8 mouse cellular contexts compared by ENCODE assay signal in the genomic region with DNA sequence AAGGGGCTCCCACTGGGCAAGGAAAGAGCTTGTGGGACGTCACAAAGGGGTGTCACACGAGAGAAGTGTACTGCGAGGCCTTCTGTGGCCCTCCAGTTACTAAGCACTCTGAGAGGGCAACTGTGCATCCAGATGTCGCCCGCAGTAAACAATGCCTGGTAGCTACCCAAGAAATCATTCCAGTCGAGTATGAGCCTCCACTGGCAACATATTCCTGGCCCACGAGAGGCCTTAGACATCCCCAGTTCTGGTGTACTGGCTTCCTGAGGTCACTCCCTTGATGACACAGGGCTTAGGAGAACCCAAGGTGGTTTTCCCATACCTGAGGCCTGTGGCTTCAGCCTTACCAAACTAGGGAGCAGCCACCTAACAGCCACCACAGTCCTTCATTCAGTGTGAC. TPM values are rescaled to one million over a fixed set of nuclear protein-coding genes. Genes with fewer than 3 reads are reported as not detected.
DNase-seq lines count a peak whose midpoint lies in the region; ATAC-seq and TF ChIP-seq lines count a peak whose summit lies in the region.

No protein-coding gene starts in this region.

- no peaks in the 10 kb centered on the region for H3K27me3 ChIP-seq in heart, embryonic 15.5 days
- H3K27me3 ChIP-seq in midbrain, embryonic 13.5 days = no peaks in the 10 kb centered on the region
- no peaks in the 10 kb centered on the region for H3K27me3 ChIP-seq in midbrain, embryonic 11.5 days (ENCODE audit: control insufficient read depth, insufficient read depth, low read length)
- no peaks in the 10 kb centered on the region for H3K27me3 ChIP-seq in hindbrain, embryonic 15.5 days
- no peaks in the 10 kb centered on the region for H3K27me3 ChIP-seq in stomach, postnatal 0 days (ENCODE audit: control insufficient read depth, insufficient read depth, low read length)

- H3K9me3 ChIP-seq in heart, embryonic 15.5 days (replicated peaks) = no peaks in the 10 kb centered on the region
- no peaks in the 10 kb centered on the region for H3K9me3 ChIP-seq in midbrain, embryonic 13.5 days
- no peaks in the 10 kb centered on the region for H3K9me3 ChIP-seq in midbrain, embryonic 11.5 days (ENCODE audit: control insufficient read depth, low read length)
- H3K9me3 ChIP-seq in hindbrain, embryonic 15.5 days = no peaks in the 10 kb centered on the region
- H3K9me3 ChIP-seq in stomach, postnatal 0 days (ENCODE audit: control insufficient read depth, low read length) = no peaks in the 10 kb centered on the region

- intact Hi-C loops in heart, postnatal 10 days (cut with DNase I) = loop anchor here (2.0 kb wide), 1 partner anchor 28 kb away; no protein-coding TSS in a partner anchor

- TF ChIP-seq EP300 in stomach, postnatal 0 days (optimal IDR thresholded peaks at IDR 0.05) = no peak

- TF ChIP-seq CTCF in stomach, postnatal 0 days (IDR thresholded peaks at IDR 0.05; ENCODE audit: low read depth) = no peak

- no peak for DNase-seq in heart, postnatal 10 days
- DNase-seq in midbrain, embryonic 11.5 days (ENCODE audit: low spot score, missing footprints) = no peak
- DNase-seq in stomach, postnatal 0 days (ENCODE audit: low spot score) = no peak
- DNase-seq in thymus, postnatal 0 days (ENCODE audit: low spot score) = no peak
- no peak for DNase-seq in cerebellum, adult 18-20 months

- WGBS in heart, embryonic 15.5 days = 75% methylated on average over 7 of the region's 7 CpGs
- 75% methylated on average over 7 of the region's 7 CpGs for WGBS in midbrain, embryonic 13.5 days
- 76% methylated on average over 7 of the region's 7 CpGs for WGBS in midbrain, embryonic 11.5 days
- WGBS in hindbrain, embryonic 15.5 days = 52% methylated on average over 7 of the region's 7 CpGs
- 65% methylated on average over 7 of the region's 7 CpGs for WGBS in stomach, postnatal 0 days

- peaks cover 47% of the 10 kb centered on the region for H3K4me1 ChIP-seq in heart, embryonic 15.5 days (replicated peaks)
- H3K4me1 ChIP-seq in midbrain, embryonic 13.5 days (replicated peaks) = peaks cover 31% of the 10 kb centered on the region
- H3K4me1 ChIP-seq in midbrain, embryonic 11.5 days (ENCODE audit: control insufficient read depth, insufficient read depth, low read length) = peaks cover 4% of the 10 kb centered on the region
- H3K4me1 ChIP-seq in hindbrain, embryonic 15.5 days (replicated peaks) = peaks cover 41% of the 10 kb centered on the region
- peaks cover 4% of the 10 kb centered on the region; the same call in 1 of the 2 replicates for H3K4me1 ChIP-seq in stomach, postnatal 0 days (replicated peaks; ENCODE audit: control insufficient read depth, insufficient read depth)

- peak overlapping the region; percentile 60 for H3K27ac ChIP-seq in heart, embryonic 15.5 days
- H3K27ac ChIP-seq in midbrain, embryonic 13.5 days = peak overlapping the region; percentile 62; the same call in 1 of the 2 replicates
- H3K27ac ChIP-seq in midbrain, embryonic 11.5 days (ENCODE audit: low read depth, low read length) = no peak overlapping the region
- peak overlapping the region; percentile 70 for H3K27ac ChIP-seq in hindbrain, embryonic 15.5 days (replicated peaks)
- H3K27ac ChIP-seq in stomach, postnatal 0 days (replicated peaks) = peak overlapping the region; percentile 1; the same call in 1 of the 2 replicates

- no peak for ATAC-seq in heart, embryonic 15.5 days (replicated peaks; ENCODE audit: insufficient number of reproducible peaks, insufficient read depth, low FRiP score, low read depth)
- no peak for ATAC-seq in midbrain, embryonic 13.5 days
- no peak for ATAC-seq in midbrain, embryonic 11.5 days (ENCODE audit: low FRiP score)
- ATAC-seq in hindbrain, embryonic 15.5 days (ENCODE audit: low FRiP score, low read depth) = no peak
- no peak for ATAC-seq in stomach, postnatal 0 days (ENCODE audit: low FRiP score, low TSS enrichment)

- H3K4me3 ChIP-seq in heart, embryonic 15.5 days = no peak overlapping the region
- H3K4me3 ChIP-seq in midbrain, embryonic 13.5 days (replicated peaks) = no peak overlapping the region
- H3K4me3 ChIP-seq in midbrain, embryonic 11.5 days (ENCODE audit: low read depth, low read length) = no peak overlapping the region
- H3K4me3 ChIP-seq in hindbrain, embryonic 15.5 days = no peak overlapping the region
- no peak overlapping the region for H3K4me3 ChIP-seq in stomach, postnatal 0 days (ENCODE audit: low read depth, low read length)

- H3K36me3 ChIP-seq in heart, embryonic 15.5 days = peaks cover 28% of the 10 kb centered on the region
- H3K36me3 ChIP-seq in midbrain, embryonic 13.5 days = peaks cover 36% of the 10 kb centered on the region
- no peaks in the 10 kb centered on the region; the same call in 1 of the 2 replicates for H3K36me3 ChIP-seq in midbrain, embryonic 11.5 days (ENCODE audit: control insufficient read depth, insufficient read depth, low read length)
- peaks cover 9% of the 10 kb centered on the region; the same call in 1 of the 2 replicates for H3K36me3 ChIP-seq in hindbrain, embryonic 15.5 days
- H3K36me3 ChIP-seq in stomach, postnatal 0 days (ENCODE audit: control insufficient read depth, insufficient read depth, low read length) = peaks cover 13% of the 10 kb centered on the region

- no peak overlapping the region for H3K9ac ChIP-seq in heart, embryonic 15.5 days
- H3K9ac ChIP-seq in midbrain, embryonic 13.5 days (replicated peaks) = no peak overlapping the region
- no peak overlapping the region for H3K9ac ChIP-seq in midbrain, embryonic 11.5 days (ENCODE audit: low read length)
- H3K9ac ChIP-seq in hindbrain, embryonic 15.5 days = no peak overlapping the region
- no peak overlapping the region for H3K9ac ChIP-seq in stomach, postnatal 0 days (ENCODE audit: low read length)

- no peak overlapping the region for H3K4me2 ChIP-seq in heart, embryonic 15.5 days
- no peak overlapping the region for H3K4me2 ChIP-seq in midbrain, embryonic 13.5 days (replicated peaks)
- no peak overlapping the region for H3K4me2 ChIP-seq in midbrain, embryonic 11.5 days
- no peak overlapping the region for H3K4me2 ChIP-seq in hindbrain, embryonic 15.5 days
- H3K4me2 ChIP-seq in stomach, postnatal 0 days (replicated peaks; ENCODE audit: low read depth) = no peak overlapping the region

RNA-seq across cellular contexts. Expression of a gene that starts 31.4 kb away (rescaled TPM):
- 20.4 and 34.5 TPM in 2 replicates for polyA plus RNA-seq in heart, embryonic 15.5 days (2015; fragmentation: Nextera tagmentation; extraction: Ambion mirVana)
- 10 to 100 TPM; 57.9 to 59.4 TPM for total RNA-seq in heart, postnatal 10 days (2021)
- 29.8 and 31.4 TPM in 2 replicates for polyA plus RNA-seq in midbrain, embryonic 13.5 days (2015; fragmentation: Nextera tagmentation; extraction: Ambion mirVana)
- polyA plus RNA-seq in midbrain, embryonic 11.5 days (2014; fragmentation: Nextera tagmentation; extraction: Ambion mirVana) = 14.6 and 16.7 TPM in 2 replicates
- polyA plus RNA-seq in hindbrain, embryonic 15.5 days (2015; fragmentation: Nextera tagmentation; extraction: Ambion mirVana) = 25.5 and 28.1 TPM in 2 replicates
- 8.0 and 9.4 TPM in 2 replicates for polyA plus RNA-seq in stomach, postnatal 0 days (2015; fragmentation: Nextera tagmentation; extraction: Ambion mirVana)
- polyA plus RNA-seq in thymus, postnatal 0 days (2015; fragmentation: Nextera tagmentation; extraction: Ambion mirVana) = 111 and 122 TPM in 2 replicates

RNA-seq across cellular contexts. Expression of a gene that starts 34.6 kb away (rescaled TPM):
- 64.3 and 76.8 TPM in 2 replicates for polyA plus RNA-seq in heart, embryonic 15.5 days (2015; fragmentation: Nextera tagmentation; extraction: Ambion mirVana)
- 10 to 100 TPM; 62.0 to 71.0 TPM for total RNA-seq in heart, postnatal 10 days (2021)
- polyA plus RNA-seq in midbrain, embryonic 13.5 days (2015; fragmentation: Nextera tagmentation; extraction: Ambion mirVana) = 48.0 and 59.8 TPM in 2 replicates
- 32.6 and 33.6 TPM in 2 replicates for polyA plus RNA-seq in midbrain, embryonic 11.5 days (2014; fragmentation: Nextera tagmentation; extraction: Ambion mirVana)
- 93.1 and 97.5 TPM in 2 replicates for polyA plus RNA-seq in hindbrain, embryonic 15.5 days (2015; fragmentation: Nextera tagmentation; extraction: Ambion mirVana)
- 36.7 and 40.7 TPM in 2 replicates for polyA plus RNA-seq in stomach, postnatal 0 days (2015; fragmentation: Nextera tagmentation; extraction: Ambion mirVana)
- 44.5 and 48.3 TPM in 2 replicates for polyA plus RNA-seq in thymus, postnatal 0 days (2015; fragmentation: Nextera tagmentation; extraction: Ambion mirVana)

RNA-seq across cellular contexts. Expression of a gene that starts 45.1 kb away (rescaled TPM):
- polyA plus RNA-seq in heart, embryonic 15.5 days (2015; fragmentation: Nextera tagmentation; extraction: Ambion mirVana) = 20.0 and 24.0 TPM in 2 replicates
- 10 to 100 TPM; 29.2 to 30.7 TPM for total RNA-seq in heart, postnatal 10 days (2021)
- 7.2 and 9.0 TPM in 2 replicates for polyA plus RNA-seq in midbrain, embryonic 13.5 days (2015; fragmentation: Nextera tagmentation; extraction: Ambion mirVana)
- 3.0 and 3.2 TPM in 2 replicates for polyA plus RNA-seq in midbrain, embryonic 11.5 days (2014; fragmentation: Nextera tagmentation; extraction: Ambion mirVana)
- polyA plus RNA-seq in hindbrain, embryonic 15.5 days (2015; fragmentation: Nextera tagmentation; extraction: Ambion mirVana) = 15.3 and 15.5 TPM in 2 replicates
- polyA plus RNA-seq in stomach, postnatal 0 days (2015; fragmentation: Nextera tagmentation; extraction: Ambion mirVana) = 3.2 and 4.2 TPM in 2 replicates
- 61.7 and 72.6 TPM in 2 replicates for polyA plus RNA-seq in thymus, postnatal 0 days (2015; fragmentation: Nextera tagmentation; extraction: Ambion mirVana)
